Mouse (Mus musculus) spleen, postnatal 36 days (tissue): ENCODE data around the gene Heatr6.

Experiments
- DNase-seq, 2 experiments: peaks; one replicate each; pipeline ENCODE4 v3.0.0; 2022; ENCODE audit warnings: low spot score in 2 of 2, mixed read lengths in 1 of 2

Heatr6 gene

DNA sequence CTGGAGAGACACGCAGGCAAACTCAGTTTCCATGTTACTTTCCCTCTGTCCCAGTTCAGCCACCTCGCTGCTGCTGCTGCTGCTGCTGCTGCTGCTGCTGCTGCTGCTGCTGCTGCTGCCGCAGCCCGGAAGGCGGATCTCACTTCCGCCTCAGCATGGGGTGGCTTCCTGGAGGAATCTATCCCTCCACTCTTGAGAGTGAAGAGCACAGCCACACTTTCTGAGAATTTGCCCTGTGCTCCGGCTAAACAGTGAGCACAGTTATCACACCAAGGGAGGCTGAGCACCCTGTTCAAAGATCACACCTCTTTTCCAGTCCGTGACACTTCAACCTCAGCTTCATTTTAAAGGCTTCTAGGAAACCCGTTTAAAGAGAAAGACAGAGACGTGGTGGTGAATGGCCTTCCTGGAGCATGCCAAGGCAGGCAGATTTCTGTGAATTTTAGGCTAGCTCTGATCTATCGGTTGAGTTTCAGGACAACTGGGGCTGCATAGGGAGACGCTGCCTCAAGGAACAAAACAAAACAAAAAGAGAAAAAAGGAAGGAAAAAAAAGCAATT, 46.5 kb downstream of the Heatr6 start:
- no peak for DNase-seq

GRCm38 (mm10) chr11:83802166-83802565, 48.7 kb downstream of the Heatr6 start:
- DNase-seq: no peak

- DNase-seq: no peak
These were observed 49.1 kb downstream of the Heatr6 start for GRCm38 (mm10) chr11:83802581-83802980.

GRCm38 (mm10) chr11:83810441-83810840, 56.9 kb downstream of the Heatr6 start:
- DNase-seq: no peak

DNA sequence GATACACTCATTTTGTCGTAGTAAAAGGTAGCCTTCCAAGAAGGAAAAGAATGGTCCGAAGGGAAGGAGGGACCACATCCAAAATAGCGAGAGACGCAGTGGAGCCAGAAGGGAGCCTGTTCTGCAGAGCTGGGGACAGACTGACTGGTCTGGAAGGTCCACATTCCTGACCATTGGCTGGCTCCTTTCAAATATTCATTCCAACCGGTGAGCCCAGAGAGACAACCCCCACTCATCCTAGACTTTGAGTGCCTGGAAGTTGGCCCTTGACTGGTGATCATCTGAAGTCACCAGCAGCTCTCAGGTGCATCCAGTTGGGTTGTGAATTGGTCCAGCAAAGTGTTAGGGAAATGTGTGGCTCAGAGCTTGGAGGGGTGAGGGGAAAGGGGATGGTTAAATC, 61.7 kb downstream of the Heatr6 start:
- no peak for DNase-seq

- DNase-seq: peak in 1 of 2 experiments; percentile 30
These were observed 62.1 kb downstream of the Heatr6 start for GRCm38 (mm10) chr11:83815628-83816027.

DNA sequence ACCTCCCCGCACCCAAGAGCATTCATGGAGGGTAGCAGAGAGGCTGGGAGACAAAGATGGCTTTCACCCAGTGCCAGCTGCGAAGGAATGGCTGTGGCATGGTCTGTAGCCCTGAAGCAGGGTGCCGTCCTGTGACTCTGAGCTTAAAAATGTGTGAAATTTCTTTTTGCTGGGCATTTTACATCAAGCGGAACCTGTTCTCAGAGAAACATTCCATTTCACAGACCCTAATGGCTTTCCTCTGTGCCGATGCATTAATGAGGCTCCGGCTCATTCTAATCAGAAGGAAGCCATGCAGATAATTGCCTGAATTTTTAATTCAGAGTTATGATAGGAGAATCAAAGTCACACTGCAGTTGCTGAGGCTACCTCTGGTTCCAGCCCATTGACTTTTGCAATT, 63.6 kb downstream of the Heatr6 start:
- no peak for DNase-seq

GRCm38 (mm10) chr11:83817994-83818393, 64.5 kb downstream of the Heatr6 start:
- DNase-seq: no peak

DNA sequence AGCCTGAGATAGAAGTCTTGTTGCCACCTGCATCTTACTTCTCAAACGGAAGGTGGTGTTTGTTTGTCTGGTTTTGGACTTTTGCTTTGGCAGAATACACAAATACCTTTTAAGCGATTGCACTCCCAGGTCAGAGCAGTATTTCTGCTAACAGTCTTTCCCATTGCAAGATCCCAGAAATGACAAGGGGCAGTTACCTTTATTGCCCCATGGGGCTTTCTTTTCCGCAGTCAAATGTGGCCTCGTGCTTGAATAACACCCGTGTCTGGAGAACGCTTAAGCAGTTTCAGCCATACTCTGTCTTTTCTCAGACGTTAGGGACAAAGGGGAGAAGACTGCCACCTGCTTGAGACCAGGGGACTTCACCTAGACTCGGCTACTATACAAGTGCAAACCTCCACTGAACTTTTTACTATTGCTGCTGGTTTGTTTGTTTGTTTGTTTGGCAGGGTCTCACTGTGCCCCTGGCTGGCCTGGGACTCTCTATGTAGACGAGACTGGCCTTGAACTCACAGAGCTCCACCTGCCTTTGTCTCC, 65.2 kb downstream of the Heatr6 start:
- DNase-seq: no peak

DNA sequence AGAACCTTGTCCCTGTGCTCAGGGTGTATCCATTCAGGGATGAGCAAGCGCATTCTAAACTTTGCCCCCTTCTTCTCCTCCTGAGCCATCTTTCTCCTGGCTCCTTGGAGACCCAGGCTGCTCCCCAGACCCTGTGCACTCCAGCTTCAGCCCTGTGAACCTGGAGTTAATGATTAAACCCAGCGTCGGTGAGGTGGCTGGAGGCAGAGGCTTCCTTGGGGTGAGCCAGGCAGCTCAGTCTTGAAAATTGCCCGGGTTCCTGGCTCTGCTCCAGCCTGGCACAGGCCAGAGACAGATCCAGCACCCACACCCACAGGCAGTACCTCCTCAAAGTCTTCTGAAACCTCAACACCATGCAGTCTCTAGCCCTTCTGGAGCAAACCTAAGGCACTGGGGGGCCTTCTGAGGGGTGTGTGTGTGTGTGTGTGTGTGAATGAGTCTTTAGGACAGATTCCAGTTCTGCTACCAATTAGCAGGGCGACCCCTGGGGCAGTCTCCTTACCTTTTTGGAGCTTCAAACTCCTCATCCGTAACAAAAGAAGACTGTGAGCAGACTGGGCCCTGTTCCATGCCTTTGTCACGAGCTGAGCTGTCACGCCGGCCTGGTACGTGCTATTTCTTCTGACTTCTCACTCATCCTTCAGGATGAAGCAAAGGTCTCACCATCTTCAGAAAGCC, 66.4 kb downstream of the Heatr6 start:
- DNase-seq: no peak

GRCm38 (mm10) chr11:83826142-83826541, 72.6 kb downstream of the Heatr6 start:
- peak in 1 of 2 experiments; percentile 12 for DNase-seq

GRCm38 (mm10) chr11:83828553-83829142, 75.2 kb downstream of the Heatr6 start:
- DNase-seq: peak in 1 of 2 experiments; percentile 13

DNA sequence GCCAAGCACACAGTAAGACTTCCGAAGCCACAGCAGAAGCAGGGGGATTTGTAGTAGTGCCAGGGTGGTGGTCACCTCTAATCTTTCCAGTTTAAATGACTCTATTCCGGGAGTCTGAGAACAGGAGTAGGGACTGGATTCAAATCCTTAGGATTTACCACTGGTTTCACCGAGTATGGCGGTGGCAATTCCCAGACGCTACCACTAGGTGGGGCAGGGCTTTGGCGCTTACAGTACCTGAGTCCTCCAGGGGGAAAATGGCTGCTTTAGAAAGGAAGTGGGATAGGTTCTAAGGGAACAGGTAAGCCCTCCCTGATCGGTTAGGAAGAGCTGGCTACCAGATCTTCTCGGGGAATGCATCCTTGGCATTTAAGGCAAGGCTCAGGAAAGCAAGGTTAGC, 78.9 kb downstream of the Heatr6 start:
- no peak for DNase-seq
